Comparison of ENCODE assay signal across 10 mouse cellular contexts in the genomic region with DNA sequence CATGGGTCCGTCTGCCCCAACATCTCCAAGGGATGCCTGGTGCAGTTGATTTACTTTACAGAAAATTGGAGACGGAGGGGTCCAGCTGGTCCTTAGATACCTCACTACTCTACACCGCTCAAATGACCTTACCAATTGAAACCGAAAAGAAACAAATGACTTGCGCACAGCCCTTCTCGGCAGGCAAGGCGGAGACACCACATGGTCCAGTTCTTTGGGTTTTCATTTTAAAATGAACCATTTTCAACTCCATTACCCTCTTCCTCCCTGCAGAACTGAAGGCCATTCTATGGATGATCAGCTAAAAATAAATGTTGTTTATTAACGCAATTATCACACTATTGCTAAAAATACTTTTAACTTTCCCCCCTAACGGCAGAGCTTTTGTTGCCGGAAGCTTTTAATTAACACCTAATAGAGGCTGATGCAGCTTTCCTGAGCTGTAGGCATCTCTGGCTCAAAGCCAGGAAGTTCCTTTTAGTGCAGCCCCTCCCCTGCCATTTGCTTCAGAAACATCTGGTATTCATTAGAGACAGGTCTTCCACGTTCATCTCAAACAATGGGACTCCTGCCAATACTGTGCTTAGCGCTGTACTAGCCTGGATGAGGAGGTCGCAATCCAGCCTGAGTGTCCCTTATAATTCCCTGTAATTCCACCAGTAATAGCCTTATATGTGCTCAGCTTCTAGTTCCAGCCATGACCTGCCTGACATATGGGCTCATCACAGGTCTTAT.
DNase-seq lines count a peak whose midpoint lies in the region; ATAC-seq and TF ChIP-seq lines count a peak whose summit lies in the region.
"Had no signal": no experiment of that assay in that cellular context is flagged by ENCODE, and none has a peak within 500 bp of the region (broad histone marks: within the 10 kb centered on the region; RNA-seq: fewer than 3 reads in every experiment).

No protein-coding gene starts in this region.

- H3K4me2 ChIP-seq in kidney, postnatal 0 days (ENCODE audit: low read length): no peak overlapping the region
- H3K4me2 ChIP-seq in limb, embryonic 11.5 days (ENCODE audit: low read depth, severe bottlenecking): 0 out of 2 replicates have a peak overlapping the region, but pooled peaks have one; percentile 4
- no peak overlapping the region for H3K4me2 ChIP-seq in stomach, embryonic 14.5 days (replicated peaks; ENCODE audit: low read depth, low read length)

- 30% methylated on average over 13 of the region's 13 CpGs for WGBS in kidney, postnatal 0 days
- WGBS in limb, embryonic 11.5 days: 8% methylated on average over 13 of the region's 13 CpGs
- 43% methylated on average over 13 of the region's 13 CpGs for WGBS in stomach, embryonic 14.5 days

- no peak for TF ChIP-seq CTCF in kidney, postnatal 0 days (IDR thresholded peaks at IDR 0.05; ENCODE audit: low read depth)

- H3K36me3 ChIP-seq in kidney, postnatal 0 days (ENCODE audit: insufficient read depth, low read length): no peaks in the 10 kb centered on the region
- no peaks in the 10 kb centered on the region for H3K36me3 ChIP-seq in limb, embryonic 11.5 days (ENCODE audit: control insufficient read depth, insufficient read depth, low read length)
- H3K36me3 ChIP-seq in stomach, embryonic 14.5 days (ENCODE audit: control insufficient read depth, insufficient read depth, low read length): no peaks in the 10 kb centered on the region

- H3K4me1 ChIP-seq in kidney, postnatal 0 days (replicated peaks; ENCODE audit: insufficient read depth, low read length): no peaks in the 10 kb centered on the region
- peaks cover 11% of the 10 kb centered on the region for H3K4me1 ChIP-seq in limb, embryonic 11.5 days (ENCODE audit: control insufficient read depth, insufficient read depth, low read length)
- peaks cover 16% of the 10 kb centered on the region for H3K4me1 ChIP-seq in stomach, embryonic 14.5 days (ENCODE audit: control insufficient read depth, insufficient read depth, low read length)

- H3K27me3 ChIP-seq in kidney, postnatal 0 days (ENCODE audit: insufficient read depth, low read length): no peaks in the 10 kb centered on the region
- H3K27me3 ChIP-seq in limb, embryonic 11.5 days (ENCODE audit: control insufficient read depth, insufficient read depth, low read length): peaks cover 48% of the 10 kb centered on the region
- H3K27me3 ChIP-seq in stomach, embryonic 14.5 days (ENCODE audit: control insufficient read depth, insufficient read depth, low read length): no peaks in the 10 kb centered on the region

- H3K27ac ChIP-seq in kidney, postnatal 0 days: no peak overlapping the region
- no peak overlapping the region for H3K27ac ChIP-seq in limb, embryonic 11.5 days (replicated peaks; ENCODE audit: low read depth, low read length)
- H3K27ac ChIP-seq in stomach, embryonic 14.5 days (ENCODE audit: low read length): no peak overlapping the region
- H3K27ac ChIP-seq: liver, embryonic 14.5 days had no signal

- ATAC-seq in kidney, postnatal 0 days (replicated peaks; ENCODE audit: low FRiP score, low read depth): no peak
- ATAC-seq in limb, embryonic 11.5 days (ENCODE audit: insufficient number of reproducible peaks, low FRiP score, low TSS enrichment, low read depth): 0 out of 2 replicates have a peak, but pooled peaks have one; percentile 51
- ATAC-seq in stomach, embryonic 14.5 days (ENCODE audit: insufficient number of reproducible peaks, insufficient read depth, low FRiP score, low read depth): peak; percentile 74; the same call in 1 of the 2 replicates
- ATAC-seq: Patski had no signal

- no peak overlapping the region for H3K4me3 ChIP-seq in kidney, postnatal 0 days (replicated peaks; ENCODE audit: low read depth, low read length)
- H3K4me3 ChIP-seq in limb, embryonic 11.5 days (ENCODE audit: low read depth, low read length): no peak overlapping the region
- no peak overlapping the region for H3K4me3 ChIP-seq in stomach, embryonic 14.5 days (ENCODE audit: low read depth, low read length)

- DNase-seq in kidney, postnatal 0 days (ENCODE audit: low spot score): peak; percentile 39
- DNase-seq in kidney, adult 11 months: no peak
- peak; percentile 50 for DNase-seq in embryo, embryonic 11.5 days (ENCODE audit: low read depth, low spot score)
- DNase-seq in limb, embryonic 11.5 days (ENCODE audit: low spot score): peak; percentile 73
- no peak for DNase-seq in frontal cortex, postnatal 10 days (ENCODE audit: low spot score in 2 of 2)
- no peak for DNase-seq in right cerebral cortex, adult 2 months (ENCODE audit: low spot score in 2 of 2)
- DNase-seq: kidney, adult 8-10 months had no signal

- no peaks in the 10 kb centered on the region for H3K9me3 ChIP-seq in kidney, postnatal 0 days (replicated peaks; ENCODE audit: low read length)
- no peaks in the 10 kb centered on the region for H3K9me3 ChIP-seq in limb, embryonic 11.5 days (ENCODE audit: control insufficient read depth, low read length)
- no peaks in the 10 kb centered on the region for H3K9me3 ChIP-seq in stomach, embryonic 14.5 days (ENCODE audit: control insufficient read depth, low read depth, low read length)

- H3K9ac ChIP-seq in kidney, postnatal 0 days (ENCODE audit: low read depth, low read length): no peak overlapping the region
- H3K9ac ChIP-seq in limb, embryonic 11.5 days (ENCODE audit: low read length): no peak overlapping the region
- no peak overlapping the region for H3K9ac ChIP-seq in stomach, embryonic 14.5 days (replicated peaks; ENCODE audit: low read depth, low read length)
- H3K9ac ChIP-seq: liver, embryonic 14.5 days had no signal

Comparison
In these comparisons a context has a peak if more than half of its experiments do, and no peak if none do; other contexts are left out.
1. DNase-seq: peak in kidney, postnatal 0 days (single experiment), embryo, embryonic 11.5 days (single experiment) and limb, embryonic 11.5 days (single experiment); none in kidney, adult 11 months (single experiment), frontal cortex, postnatal 10 days (0 of 2) and right cerebral cortex, adult 2 months (0 of 2).